Mouse (Mus musculus): ENCODE results near the gene 5730522E02Rik.

Gene 5730522E02Rik

GRCm38 (mm10) chr11:26138013-26138412 lies 72.5 kb downstream of the 5730522E02Rik start:
- in situ Hi-C loops (cut with MboI; ENCODE audit: low pct_unique_long_range_greater_than_20kb in 1 of 2, low sequenced_read_pairs in 2 of 2, unreplicated experiment in 1 of 2): no loop called here

- in situ Hi-C loops (cut with MboI; ENCODE audit: low pct_unique_long_range_greater_than_20kb in 1 of 2, low sequenced_read_pairs in 2 of 2, unreplicated experiment in 1 of 2): no loop called here
These were observed 79.7 kb downstream of the 5730522E02Rik start for GRCm38 (mm10) chr11:26130911-26131310.

GRCm38 (mm10) chr11:26129054-26129453 lies 81.5 kb downstream of the 5730522E02Rik start:
- in situ Hi-C loops (cut with MboI; ENCODE audit: low pct_unique_long_range_greater_than_20kb in 1 of 2, low sequenced_read_pairs in 2 of 2, unreplicated experiment in 1 of 2): no loop called here

- in situ Hi-C loops (cut with MboI; ENCODE audit: low pct_unique_long_range_greater_than_20kb in 1 of 2, low sequenced_read_pairs in 2 of 2, unreplicated experiment in 1 of 2): no loop called here
These were observed 82.2 kb downstream of the 5730522E02Rik start for GRCm38 (mm10) chr11:26128385-26128784.

- in situ Hi-C loops (cut with MboI; ENCODE audit: low pct_unique_long_range_greater_than_20kb in 1 of 2, low sequenced_read_pairs in 2 of 2, unreplicated experiment in 1 of 2): no loop called here
These were observed 84.6 kb downstream of the 5730522E02Rik start for GRCm38 (mm10) chr11:26125923-26126322.

- in situ Hi-C loops (cut with MboI; ENCODE audit: low pct_unique_long_range_greater_than_20kb in 1 of 2, low sequenced_read_pairs in 2 of 2, unreplicated experiment in 1 of 2): no loop called here
These were observed 89.6 kb downstream of the 5730522E02Rik start for GRCm38 (mm10) chr11:26120781-26121557.

- in situ Hi-C loops (cut with MboI; ENCODE audit: low pct_unique_long_range_greater_than_20kb in 1 of 2, low sequenced_read_pairs in 2 of 2, unreplicated experiment in 1 of 2): no loop called here
These were observed 92.9 kb downstream of the 5730522E02Rik start for GRCm38 (mm10) chr11:26117651-26118050.

GRCm38 (mm10) chr11:26112206-26112605 lies 98.4 kb downstream of the 5730522E02Rik start:
- in situ Hi-C loops (cut with MboI; ENCODE audit: low pct_unique_long_range_greater_than_20kb in 1 of 2, low sequenced_read_pairs in 2 of 2, unreplicated experiment in 1 of 2): no loop called here

GRCm38 (mm10) chr11:26108647-26109046 lies 101.9 kb downstream of the 5730522E02Rik start:
- in situ Hi-C loops (cut with MboI; ENCODE audit: low pct_unique_long_range_greater_than_20kb in 1 of 2, low sequenced_read_pairs in 2 of 2, unreplicated experiment in 1 of 2): no loop called here

GRCm38 (mm10) chr11:26104680-26105079 lies 105.9 kb downstream of the 5730522E02Rik start:
- in situ Hi-C loops (cut with MboI; ENCODE audit: low pct_unique_long_range_greater_than_20kb in 1 of 2, low sequenced_read_pairs in 2 of 2, unreplicated experiment in 1 of 2): no loop called here

GRCm38 (mm10) chr11:26103698-26104097 lies 106.9 kb downstream of the 5730522E02Rik start:
- in situ Hi-C loops (cut with MboI; ENCODE audit: low pct_unique_long_range_greater_than_20kb in 1 of 2, low sequenced_read_pairs in 2 of 2, unreplicated experiment in 1 of 2): no loop called here

GRCm38 (mm10) chr11:26102878-26103277 lies 107.7 kb downstream of the 5730522E02Rik start:
- in situ Hi-C loops (cut with MboI; ENCODE audit: low pct_unique_long_range_greater_than_20kb in 1 of 2, low sequenced_read_pairs in 2 of 2, unreplicated experiment in 1 of 2): no loop called here

GRCm38 (mm10) chr11:26100077-26100476 lies 110.5 kb downstream of the 5730522E02Rik start:
- in situ Hi-C loops (cut with MboI; ENCODE audit: low pct_unique_long_range_greater_than_20kb in 1 of 2, low sequenced_read_pairs in 2 of 2, unreplicated experiment in 1 of 2): no loop called here

- in situ Hi-C loops (cut with MboI; ENCODE audit: low pct_unique_long_range_greater_than_20kb in 1 of 2, low sequenced_read_pairs in 2 of 2, unreplicated experiment in 1 of 2): no loop called here
These were observed 111.6 kb downstream of the 5730522E02Rik start for GRCm38 (mm10) chr11:26098933-26099332.

- in situ Hi-C loops (cut with MboI; ENCODE audit: low pct_unique_long_range_greater_than_20kb in 1 of 2, low sequenced_read_pairs in 2 of 2, unreplicated experiment in 1 of 2): no loop called here
These were observed 114.5 kb downstream of the 5730522E02Rik start for GRCm38 (mm10) chr11:26096095-26096494.

- in situ Hi-C loops (cut with MboI; ENCODE audit: low pct_unique_long_range_greater_than_20kb in 1 of 2, low sequenced_read_pairs in 2 of 2, unreplicated experiment in 1 of 2): no loop called here
These were observed 121.6 kb downstream of the 5730522E02Rik start for GRCm38 (mm10) chr11:26088993-26089392.

GRCm38 (mm10) chr11:26086679-26087078 lies 123.9 kb downstream of the 5730522E02Rik start:
- in situ Hi-C loops (cut with MboI; ENCODE audit: low pct_unique_long_range_greater_than_20kb in 1 of 2, low sequenced_read_pairs in 2 of 2, unreplicated experiment in 1 of 2): no loop called here

GRCm38 (mm10) chr11:26085380-26086035 lies 125.1 kb downstream of the 5730522E02Rik start:
- in situ Hi-C loops (cut with MboI; ENCODE audit: low pct_unique_long_range_greater_than_20kb in 1 of 2, low sequenced_read_pairs in 2 of 2, unreplicated experiment in 1 of 2): no loop called here

- in situ Hi-C loops (cut with MboI; ENCODE audit: low pct_unique_long_range_greater_than_20kb in 1 of 2, low sequenced_read_pairs in 2 of 2, unreplicated experiment in 1 of 2): no loop called here
These were observed 134.2 kb downstream of the 5730522E02Rik start for GRCm38 (mm10) chr11:26076335-26076734.

GRCm38 (mm10) chr11:26075536-26075935 lies 135.0 kb downstream of the 5730522E02Rik start:
- in situ Hi-C loops (cut with MboI; ENCODE audit: low pct_unique_long_range_greater_than_20kb in 1 of 2, low sequenced_read_pairs in 2 of 2, unreplicated experiment in 1 of 2): no loop called here
